Mouse (Mus musculus) bone marrow, adult 2 months (tissue): ENCODE measurements around the gene Ngf. TPM values are rescaled to one million over a fixed set of nuclear protein-coding genes. Genes with fewer than 3 reads are reported as not detected.

Experiments
- H3K27ac ChIP-seq: fragments of 200-500 bp; 2 replicates; pipeline ENCODE4 v1.5.1; 2012; ENCODE audit warnings: low read depth, mild to moderate bottlenecking, control low read depth, inconsistent platforms, low read length; ENCODE audit not compliant: control insufficient read depth, poor library complexity, insufficient read depth
- H3K4me1 ChIP-seq: fragments of 200-500 bp; 2 replicates; pipeline ENCODE4 v1.6.1; 2011; ENCODE audit warnings: low read length; ENCODE audit not compliant: control insufficient read depth, insufficient read depth
- H3K4me3 ChIP-seq: fragments of 200-500 bp; replicated peaks from 2 replicates; pipeline ENCODE3; 2011; ENCODE audit warnings: mild to moderate bottlenecking, low read depth, low read length, control low read depth; ENCODE audit not compliant: control insufficient read depth
- CTCF ChIP-seq: fragments of 200-500 bp; IDR thresholded peaks from 2 replicates; pipeline ENCODE4 v1.5.1; 2011; ENCODE audit warnings: low read length, control low read depth; ENCODE audit not compliant: control insufficient read depth, insufficient read depth
- POLR2A ChIP-seq: fragments of 200-500 bp; IDR thresholded peaks from 2 replicates; pipeline ENCODE4 v1.6.1; 2011; ENCODE audit warnings: low read depth, mild to moderate bottlenecking, control low read depth, low read length, borderline replicate concordance; ENCODE audit not compliant: control insufficient read depth
- WGBS: fragments of 180-500 bp; shearing (Covaris S2); methylation state at CpG from one replicate; pipeline ENCODE4 v1.1.7; 2018; 5-methylcytosine and 5-hydroxymethylcytosine counted together
- polyA plus RNA-seq: library from polyadenylated mRNA; stranded (reverse); fragments of >200 nt; gene quantifications from 2 replicates; pipeline ENCODE4 v1.2.4, GENCODE M21; 2011; ENCODE audit warnings: low replicate concordance; ENCODE audit not compliant: missing spikeins, insufficient read depth, insufficient read length

Ngf gene
- polyA plus RNA-seq: not detected in 2 replicates

DNA sequence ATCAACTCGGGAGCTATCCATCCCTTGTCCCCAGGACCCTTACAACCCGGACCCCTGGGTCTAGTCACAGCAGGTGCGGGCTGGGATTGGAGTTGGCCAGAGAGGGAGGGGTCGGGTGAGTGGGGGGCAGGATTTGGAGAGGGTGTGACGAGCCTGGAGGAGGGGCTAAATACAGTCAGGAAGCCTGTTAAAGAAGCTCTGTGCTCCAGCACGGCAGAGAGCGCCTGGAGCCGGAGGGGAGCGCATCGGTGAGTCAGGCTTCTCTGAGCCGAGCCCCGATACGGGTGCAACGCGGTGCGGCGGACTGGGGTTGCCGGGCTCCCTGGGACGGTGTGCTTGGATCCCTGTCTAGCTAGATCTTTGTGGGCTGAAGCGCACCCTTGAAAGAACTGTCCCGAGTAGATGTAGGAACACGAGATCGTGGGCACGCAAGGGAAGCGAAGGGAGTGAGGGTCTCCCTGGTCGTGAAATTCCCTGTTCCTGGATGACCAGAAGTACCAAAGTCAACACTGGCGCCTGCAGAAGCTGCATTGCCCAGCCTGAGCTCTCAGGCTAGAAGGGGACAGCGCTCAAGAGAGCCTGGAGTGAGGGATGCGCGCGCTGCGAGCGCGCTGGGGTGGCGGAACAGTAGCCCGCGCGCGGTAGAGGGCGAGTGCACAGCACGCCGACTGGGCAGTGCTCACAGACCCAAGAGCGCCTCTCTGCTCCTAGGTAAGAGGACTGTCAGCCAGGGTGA lies at the start of gene Ngf:
TSS of gene Ngf (plus strand) at position 207 of the 736 bp plus-strand sequence.
- no peak within 1 kb of the TSS for H3K4me3 ChIP-seq
- WGBS: 7% methylated on average over 43 of the region's 43 CpGs
- no peaks in the 10 kb centered on the region for H3K4me1 ChIP-seq
- H3K27ac ChIP-seq: no peak within 1 kb of the TSS
- TF ChIP-seq POLR2A (no peak), CTCF (no peak)

DNA sequence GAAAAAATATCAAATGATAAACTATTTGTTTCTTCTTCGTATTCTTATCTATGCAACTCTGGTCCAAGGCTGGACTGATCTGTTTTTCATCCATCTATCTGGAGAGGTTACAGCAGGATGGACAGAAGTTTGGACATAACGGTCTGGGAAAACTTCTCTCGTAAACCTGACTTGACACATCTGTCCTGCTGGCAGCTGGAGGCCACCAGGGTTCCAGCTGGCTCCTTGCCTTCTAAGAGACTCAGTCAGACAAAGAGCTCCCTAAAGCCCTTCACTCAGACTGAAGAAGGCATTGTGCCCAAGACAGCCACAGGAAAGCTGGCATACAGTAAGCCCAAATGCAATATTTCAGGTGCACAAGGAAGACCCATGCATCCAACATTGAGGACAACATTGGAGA lies 24.2 kb upstream of the Ngf start:
- TF ChIP-seq POLR2A: no peak

DNA sequence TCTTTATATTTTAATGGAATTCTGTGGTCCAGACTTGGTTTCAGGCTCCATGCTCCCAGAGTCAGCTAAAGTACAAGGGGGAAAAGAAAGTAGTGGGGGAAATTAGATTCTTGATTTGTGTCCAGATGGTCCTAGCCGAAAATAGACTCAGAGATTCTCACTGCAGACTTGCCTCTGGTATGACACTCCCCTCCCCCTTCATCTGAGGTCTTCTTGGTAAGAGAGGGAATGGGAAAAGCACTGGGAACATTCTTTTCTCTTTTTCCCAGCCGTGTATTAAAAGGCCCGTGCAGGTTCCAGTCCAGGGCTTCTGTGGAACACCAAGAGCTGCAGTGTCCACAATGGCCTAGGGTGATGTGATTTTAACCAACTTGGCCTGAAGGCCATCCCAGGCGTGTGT lies 23.0 kb upstream of the Ngf start:
- 74% methylated on average over 4 of the region's 4 CpGs for WGBS
- Histone ChIP-seq H3K4me3 (no peak overlapping the region), H3K27ac (no peak overlapping the region), H3K4me1 (no peaks in the 10 kb centered on the region)
- TF ChIP-seq CTCF (no peak), POLR2A (no peak)

More for the DNA sequence above, 24.2 kb upstream of the Ngf start:
- no peaks in the 10 kb centered on the region for H3K4me1 ChIP-seq
- 79% methylated on average over 3 of the region's 3 CpGs for WGBS
- H3K4me3 ChIP-seq: no peak overlapping the region
- no peak overlapping the region for H3K27ac ChIP-seq

DNA sequence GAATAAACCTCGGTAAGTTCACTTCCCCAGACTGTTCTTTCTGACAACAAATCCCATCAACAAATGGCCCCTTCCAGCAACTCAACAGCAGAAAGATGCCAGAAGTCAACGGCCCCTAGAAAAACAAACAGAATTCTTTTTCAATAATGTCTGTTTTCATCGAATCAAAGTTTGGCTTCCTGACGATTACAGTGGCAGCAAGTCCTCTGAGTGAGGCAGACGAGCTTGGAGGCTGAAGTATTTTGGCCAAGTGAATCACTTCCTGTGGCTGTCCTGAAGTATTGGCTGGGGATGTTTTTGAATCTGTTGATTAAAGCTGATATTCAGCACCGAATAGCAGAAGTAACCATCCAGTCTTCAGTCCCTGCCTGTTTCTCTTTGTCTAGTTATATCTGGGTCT lies 15.2 kb upstream of the Ngf start:
- Histone ChIP-seq H3K4me1 (no peaks in the 10 kb centered on the region), H3K27ac (no peak overlapping the region), H3K4me3 (no peak overlapping the region)
- no peak for TF ChIP-seq CTCF
- no peak for TF ChIP-seq POLR2A
- 42% methylated on average over 6 of the region's 6 CpGs for WGBS

DNA sequence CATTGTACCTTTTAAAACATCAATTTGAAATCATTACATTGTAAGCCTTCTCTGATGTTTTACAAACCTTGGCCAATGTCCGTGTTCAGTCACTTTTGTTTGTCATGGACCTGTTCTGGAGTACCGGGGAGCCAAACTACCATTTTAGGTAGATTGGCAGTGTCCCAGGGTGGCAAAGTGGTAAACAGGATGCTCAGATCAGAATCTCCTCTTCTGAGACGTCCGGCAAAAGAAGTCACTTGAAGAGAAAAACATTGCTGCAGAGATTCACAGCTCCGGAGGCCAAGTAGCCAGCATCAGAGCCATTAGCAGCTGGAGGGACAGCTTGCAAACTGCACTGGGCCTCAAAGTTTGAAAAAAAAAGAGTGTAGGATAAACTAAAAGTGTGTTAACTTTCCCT lies 9.2 kb upstream of the Ngf start:
- TF ChIP-seq POLR2A (no peak), CTCF (no peak)
- Histone ChIP-seq H3K27ac (no peak overlapping the region), H3K4me3 (no peak overlapping the region), H3K4me1 (no peaks in the 10 kb centered on the region)
- WGBS: 65% methylated on average over 5 of the region's 5 CpGs

DNA sequence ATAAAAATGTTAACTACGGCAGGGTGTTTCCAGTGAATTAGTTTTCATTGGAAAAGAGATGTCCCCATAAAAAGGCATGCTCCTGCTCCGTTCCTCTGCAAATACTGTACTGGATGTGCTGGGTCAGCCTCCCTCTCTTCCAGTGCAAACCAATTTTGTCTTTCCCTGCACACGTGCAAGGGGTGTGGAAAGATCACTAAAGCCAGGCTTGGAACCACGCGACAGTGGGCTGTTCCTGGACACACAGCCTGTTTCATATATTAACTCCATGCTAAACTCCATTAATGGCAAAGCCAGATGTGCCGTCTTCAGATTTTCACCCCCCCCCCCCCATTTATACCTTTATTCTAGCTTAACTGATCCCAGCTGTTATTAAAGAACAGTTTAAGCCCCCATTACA lies 8.7 kb upstream of the Ngf start:
- no peak overlapping the region for H3K27ac ChIP-seq
- no peaks in the 10 kb centered on the region for H3K4me1 ChIP-seq
- TF ChIP-seq POLR2A (no peak), CTCF (no peak)
- 77% methylated on average over 6 of the region's 6 CpGs for WGBS
- no peak overlapping the region for H3K4me3 ChIP-seq

DNA sequence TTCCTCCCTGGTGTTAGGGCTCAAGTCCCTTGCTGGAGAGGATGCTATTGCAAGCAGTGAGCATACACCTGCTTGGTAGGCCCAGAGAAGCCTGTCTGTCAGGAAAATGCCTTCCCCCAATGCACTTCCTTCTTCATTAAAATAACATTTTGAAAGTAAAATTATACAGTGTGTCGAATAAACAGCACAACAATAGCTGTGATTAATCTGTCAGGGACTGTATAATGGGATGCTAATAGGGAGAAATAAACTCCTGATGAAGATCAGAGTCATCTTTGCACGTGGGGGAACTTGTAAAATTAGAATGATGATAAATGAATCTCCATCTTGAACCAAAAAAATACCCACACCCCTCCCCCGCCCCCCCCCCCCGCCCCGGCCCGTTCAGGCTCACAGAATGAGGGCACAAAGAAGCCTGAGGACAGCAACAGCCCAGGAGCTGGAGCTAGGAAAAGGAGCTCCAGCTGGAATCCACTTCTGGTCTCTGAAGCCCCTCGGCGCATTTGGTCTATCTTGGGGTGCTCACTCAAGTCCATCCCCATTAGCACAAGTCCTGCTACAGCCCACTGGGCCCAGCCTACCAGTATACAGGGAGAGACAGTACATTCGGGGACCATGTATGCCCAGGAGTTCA lies 6.9 kb upstream of the Ngf start:
- H3K4me1 ChIP-seq: no peaks in the 10 kb centered on the region
- TF ChIP-seq POLR2A (no peak), CTCF (no peak)
- 50% methylated on average over 9 of the region's 9 CpGs for WGBS

DNA sequence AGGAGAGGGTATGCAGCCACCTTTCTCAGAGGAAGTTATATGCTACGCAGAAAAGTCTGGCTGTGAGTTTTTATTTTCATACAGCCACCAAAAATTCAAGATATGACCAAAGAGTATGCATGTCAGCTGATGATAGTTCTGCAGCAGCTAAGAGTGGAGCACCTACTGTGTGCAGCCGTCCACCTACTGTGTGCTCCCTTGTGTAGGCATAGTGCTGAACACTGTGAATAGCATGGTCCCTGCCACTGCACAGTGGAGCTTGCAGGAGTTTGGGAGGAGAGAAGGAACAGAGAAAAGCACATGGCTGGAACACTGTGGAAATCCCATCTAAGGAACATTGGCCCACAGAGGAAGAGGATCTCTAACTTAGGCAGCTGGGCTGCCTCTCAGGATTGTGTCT lies 6.4 kb upstream of the Ngf start:
- Histone ChIP-seq H3K4me1 (no peaks in the 10 kb centered on the region), H3K4me3 (no peak overlapping the region), H3K27ac (no peak overlapping the region)
- TF ChIP-seq POLR2A (no peak), CTCF (no peak)
- WGBS: 70% methylated on average over 2 of the region's 2 CpGs

More for the DNA sequence above, 6.9 kb upstream of the Ngf start:
- Histone ChIP-seq H3K27ac (no peak overlapping the region), H3K4me3 (no peak overlapping the region)
